Mouse (Mus musculus): ENCODE results near the gene Kctd6. TPM values are rescaled to one million over a fixed set of nuclear protein-coding genes. Genes with fewer than 3 reads are reported as not detected.

Gene Kctd6
- total RNA-seq, 2 experiments from 2014 or later: 7.7 to 9.3 TPM

GRCm38 (mm10) chr14:8216100-8216499 is 2.2 kb downstream of the Kctd6 start:
- intact Hi-C loops (cut with DNase I): loop anchor here (5.0 kb wide), 1 partner anchor 41 kb away; the partner anchor contains the start of gene Acox2
- H3K4me3 ChIP-seq: no peak overlapping the region
- no peak for TF ChIP-seq CTCF (IDR thresholded peaks at IDR 0.05)
- no peak for DNase-seq
- H3K27ac ChIP-seq: no peak overlapping the region

GRCm38 (mm10) chr14:8218238-8218637 is 4.3 kb downstream of the Kctd6 start:
- no peak overlapping the region for H3K27ac ChIP-seq
- TF ChIP-seq CTCF (IDR thresholded peaks at IDR 0.05): no peak
- intact Hi-C loops (cut with DNase I): loop anchor here (5.0 kb wide), 1 partner anchor 39 kb away; the partner anchor contains the start of gene Acox2
- DNase-seq: no peak
- H3K4me3 ChIP-seq: no peak overlapping the region

GRCm38 (mm10) chr14:8218730-8219380 is 4.9 kb downstream of the Kctd6 start:
- Histone ChIP-seq H3K4me3 (no peak overlapping the region), H3K27ac (peak overlapping the region; percentile 0; the same call in 1 of the 2 replicates)
- intact Hi-C loops (cut with DNase I): loop anchor here (5.0 kb wide), 1 partner anchor 38 kb away; the partner anchor contains the start of gene Acox2
- no peak for DNase-seq
- no peak for TF ChIP-seq CTCF (IDR thresholded peaks at IDR 0.05)

GRCm38 (mm10) chr14:8219876-8220275 is 5.9 kb downstream of the Kctd6 start:
- no peak for TF ChIP-seq CTCF (IDR thresholded peaks at IDR 0.05)
- intact Hi-C loops (cut with DNase I): loop anchor here (5.0 kb wide), 1 partner anchor 37 kb away; the partner anchor contains the start of gene Acox2
- Histone ChIP-seq H3K27ac (no peak overlapping the region), H3K4me3 (no peak overlapping the region)
- no peak for DNase-seq

- peak; percentile 61 for TF ChIP-seq CTCF (IDR thresholded peaks at IDR 0.05)
- Histone ChIP-seq H3K27ac (no peak overlapping the region), H3K4me3 (no peak overlapping the region)
- no peak for DNase-seq
- intact Hi-C loops (cut with DNase I): no loop called here
Measured at GRCm38 (mm10) chr14:8220306-8220705, 6.4 kb downstream of the Kctd6 start.

- no peak for DNase-seq
- Histone ChIP-seq H3K4me3 (no peak overlapping the region), H3K27ac (no peak overlapping the region)
- no peak for TF ChIP-seq CTCF (IDR thresholded peaks at IDR 0.05)
- intact Hi-C loops (cut with DNase I): no loop called here
Measured at GRCm38 (mm10) chr14:8220912-8221311, 7.0 kb downstream of the Kctd6 start.

GRCm38 (mm10) chr14:8222561-8222960 is 8.6 kb downstream of the Kctd6 start:
- Histone ChIP-seq H3K27ac (no peak overlapping the region), H3K4me3 (no peak overlapping the region)
- no peak for DNase-seq
- intact Hi-C loops (cut with DNase I): no loop called here
- no peak for TF ChIP-seq CTCF (IDR thresholded peaks at IDR 0.05)

GRCm38 (mm10) chr14:8223506-8224293 is 9.8 kb downstream of the Kctd6 start:
- Histone ChIP-seq H3K27ac (no peak overlapping the region), H3K4me3 (no peak overlapping the region)
- intact Hi-C loops (cut with DNase I): no loop called here
- no peak for DNase-seq
- no peak for TF ChIP-seq CTCF (IDR thresholded peaks at IDR 0.05)

GRCm38 (mm10) chr14:8224805-8225204 is 10.9 kb downstream of the Kctd6 start:
- no peak for DNase-seq
- no peak for TF ChIP-seq CTCF (IDR thresholded peaks at IDR 0.05)
- no peak overlapping the region for H3K4me3 ChIP-seq
- no peak overlapping the region for H3K27ac ChIP-seq
- intact Hi-C loops (cut with DNase I): no loop called here

- TF ChIP-seq CTCF (IDR thresholded peaks at IDR 0.05): no peak
- H3K27ac ChIP-seq: no peak overlapping the region
- no peak for DNase-seq
- intact Hi-C loops (cut with DNase I): no loop called here
- H3K4me3 ChIP-seq: no peak overlapping the region
Measured at GRCm38 (mm10) chr14:8229367-8230019, 15.6 kb downstream of the Kctd6 start.

GRCm38 (mm10) chr14:8232155-8232910 is 18.4 kb downstream of the Kctd6 start:
- no peak overlapping the region for H3K4me3 ChIP-seq
- intact Hi-C loops (cut with DNase I): no loop called here
- TF ChIP-seq CTCF (IDR thresholded peaks at IDR 0.05): no peak
- H3K27ac ChIP-seq: no peak overlapping the region
- no peak for DNase-seq

- TF ChIP-seq CTCF (IDR thresholded peaks at IDR 0.05): no peak
Measured at GRCm38 (mm10) chr14:8233252-8233651, 19.3 kb downstream of the Kctd6 start.

More at GRCm38 (mm10) chr14:8233252-8233651, 19.3 kb downstream of the Kctd6 start:
- H3K27ac ChIP-seq: no peak overlapping the region
- DNase-seq: no peak
- intact Hi-C loops (cut with DNase I): no loop called here
- no peak overlapping the region for H3K4me3 ChIP-seq

Measured in gastrocnemius, adult 2 months (tissue).